Mouse (Mus musculus): ENCODE data around the gene Isyna1. TPM values are rescaled to one million over a fixed set of nuclear protein-coding genes. Genes with fewer than 3 reads are reported as not detected.
A peak's percentile ranks its signal among the peaks of the same experiment; 100 is the strongest.

Gene Isyna1
- polyA plus RNA-seq (2016; fragmentation: Nextera tagmentation; extraction: Ambion mirVana), result 107 and 112 TPM in 2 replicates

- peak within 1 kb of the TSS; percentile 64 for H3K27ac ChIP-seq (replicated peaks)
- WGBS, result under 1% methylated on average over 34 of the region's 40 CpGs
- H3K9me3 ChIP-seq, result no peaks in the 10 kb centered on the region
- H3K9ac ChIP-seq (replicated peaks), result peak within 1 kb of the TSS; percentile 77
- H3K36me3 ChIP-seq, result peaks cover 41% of the 10 kb centered on the region
- H3K4me1 ChIP-seq, result peaks cover 48% of the 10 kb centered on the region
- peak within 1 kb of the TSS; percentile 63 for H3K4me3 ChIP-seq
- ATAC-seq (ENCODE audit: low FRiP score, low read depth), result peak; percentile 71
- peaks cover 36% of the 10 kb centered on the region for H3K27me3 ChIP-seq
- peak within 1 kb of the TSS; percentile 98 for H3K4me2 ChIP-seq (replicated peaks)
These were observed at the start of gene Isyna1 for GRCm38 (mm10) chr8:70593961-70594609. Gene Isyna1, plus strand, starts transcription at chr8:70594373.

- Histone ChIP-seq H3K4me1 (peaks cover 9% of the 10 kb centered on the region), H3K36me3 (no peaks in the 10 kb centered on the region), H3K27me3 (no peaks in the 10 kb centered on the region), H3K27ac (replicated peaks) (no peak overlapping the region), H3K4me3 (no peak overlapping the region), H3K9me3 (no peaks in the 10 kb centered on the region), H3K4me2 (replicated peaks) (no peak overlapping the region), H3K9ac (replicated peaks) (no peak overlapping the region)
- ATAC-seq (ENCODE audit: low FRiP score, low read depth), result no peak
- WGBS, result 93% methylated on average over 4 of the region's 4 CpGs
These were observed 47.8 kb upstream of the Isyna1 start for GRCm38 (mm10) chr8:70546412-70546811.

DNA sequence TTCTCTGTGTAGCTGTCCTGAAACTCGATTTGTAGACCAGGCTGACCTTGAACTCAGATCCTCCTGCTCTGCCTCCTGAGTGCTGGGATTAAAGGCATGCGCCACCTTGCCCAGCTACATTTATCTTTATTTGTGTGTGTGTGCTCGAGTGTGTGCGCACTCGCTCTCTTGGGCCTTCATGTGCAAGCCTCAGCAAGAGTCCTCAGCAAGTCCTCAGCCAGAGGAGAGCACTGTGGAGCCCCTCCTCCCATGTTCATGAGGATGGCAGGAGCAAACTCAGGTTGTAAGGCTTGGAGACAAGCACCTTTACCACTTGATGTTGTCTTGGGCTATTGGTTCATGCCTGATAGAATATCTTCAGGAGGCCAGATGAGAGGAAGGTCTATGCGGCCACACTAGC is 46.4 kb upstream of the Isyna1 start:
- no peak overlapping the region for H3K27ac ChIP-seq (replicated peaks)
- H3K27me3 ChIP-seq, result no peaks in the 10 kb centered on the region
- no peaks in the 10 kb centered on the region for H3K9me3 ChIP-seq
- H3K4me3 ChIP-seq, result no peak overlapping the region
- no peaks in the 10 kb centered on the region for H3K4me1 ChIP-seq
- 88% methylated on average over 6 of the region's 6 CpGs for WGBS
- H3K36me3 ChIP-seq, result no peaks in the 10 kb centered on the region
- ATAC-seq (ENCODE audit: low FRiP score, low read depth), result no peak
- no peak overlapping the region for H3K9ac ChIP-seq (replicated peaks)
- no peak overlapping the region for H3K4me2 ChIP-seq (replicated peaks)

DNA sequence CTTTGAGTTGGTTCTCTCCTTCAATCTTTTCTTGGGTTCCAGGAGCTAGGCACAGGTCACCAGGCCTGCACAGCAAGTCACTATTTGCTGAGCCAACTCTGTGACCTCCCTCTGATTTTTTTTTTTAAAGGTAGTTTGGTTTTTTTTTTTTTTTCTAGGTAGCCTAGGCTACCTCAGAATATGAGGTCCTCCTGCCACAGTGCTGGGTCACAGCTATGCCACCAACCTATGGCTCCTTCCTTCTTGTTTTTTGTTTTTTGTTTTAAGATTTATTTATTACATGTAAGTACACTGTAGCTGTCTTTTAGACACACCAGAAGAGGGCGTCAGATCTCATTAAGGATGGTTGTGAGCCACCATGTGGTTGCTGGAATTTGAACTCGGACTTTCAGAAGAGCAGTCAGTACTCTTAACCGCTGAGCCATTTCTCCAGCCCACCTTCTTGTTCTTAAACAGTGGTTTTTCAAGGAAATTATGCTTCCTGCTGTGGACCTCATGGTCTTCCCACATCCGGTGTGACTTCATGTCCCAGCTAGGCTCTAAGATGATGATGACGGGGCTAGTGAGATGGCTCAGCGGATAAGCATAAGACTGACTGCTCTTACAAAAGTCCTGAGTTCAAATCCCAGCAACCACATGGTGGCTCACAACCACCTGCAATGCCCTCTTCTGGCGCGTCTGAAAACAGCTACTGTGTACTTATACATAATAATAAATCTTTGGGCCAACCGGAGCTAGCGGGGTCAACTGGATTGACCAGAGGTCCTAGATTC is 44.6 kb upstream of the Isyna1 start:
- Histone ChIP-seq H3K36me3 (no peaks in the 10 kb centered on the region), H3K4me2 (replicated peaks) (no peak overlapping the region), H3K27me3 (no peaks in the 10 kb centered on the region), H3K9me3 (no peaks in the 10 kb centered on the region), H3K9ac (replicated peaks) (no peak overlapping the region), H3K4me1 (peaks cover 10% of the 10 kb centered on the region; the same call in 1 of the 2 replicates), H3K4me3 (no peak overlapping the region), H3K27ac (replicated peaks) (no peak overlapping the region)
- no peak for ATAC-seq (ENCODE audit: low FRiP score, low read depth)
- WGBS, result 92% methylated on average over 10 of the region's 10 CpGs

DNA sequence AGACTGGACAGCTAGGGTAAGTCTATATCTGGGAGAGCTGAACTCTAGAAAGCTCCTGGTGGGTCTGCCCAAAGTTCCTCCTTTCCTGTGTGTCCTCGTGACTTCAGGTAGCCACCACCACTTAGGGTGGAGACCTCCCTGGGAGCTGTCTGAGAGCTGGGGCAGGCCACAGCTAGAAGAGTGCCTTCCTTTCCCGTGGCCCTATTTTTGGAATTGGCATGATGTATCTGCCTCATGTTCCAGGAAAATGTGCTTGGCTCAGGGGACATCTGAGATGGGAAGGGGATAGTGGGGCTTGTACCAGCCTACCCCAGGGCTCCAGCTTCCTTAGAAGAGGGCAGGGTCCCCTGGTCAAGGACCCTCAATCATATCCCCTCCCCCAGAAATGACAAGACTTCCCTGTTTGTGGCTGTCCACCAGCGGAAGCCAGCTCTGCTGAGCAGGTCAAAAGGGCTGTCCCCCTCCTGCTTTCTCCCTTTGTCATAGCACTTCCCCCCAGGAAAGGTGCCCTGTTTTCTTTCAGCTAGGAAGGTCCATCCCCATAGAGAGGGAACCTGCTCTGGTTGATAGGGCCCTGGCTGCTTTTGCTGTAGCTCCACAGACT is 42.5 kb upstream of the Isyna1 start:
- Histone ChIP-seq H3K4me1 (peaks cover 10% of the 10 kb centered on the region; the same call in 1 of the 2 replicates), H3K4me2 (replicated peaks) (no peak overlapping the region), H3K4me3 (no peak overlapping the region), H3K9me3 (no peaks in the 10 kb centered on the region), H3K27ac (replicated peaks) (no peak overlapping the region), H3K27me3 (no peaks in the 10 kb centered on the region), H3K9ac (replicated peaks) (no peak overlapping the region), H3K36me3 (no peaks in the 10 kb centered on the region)
- ATAC-seq (ENCODE audit: low FRiP score, low read depth), result no peak
- WGBS, result 81% methylated on average over 3 of the region's 3 CpGs

- WGBS, result 68% methylated on average over 1 of the region's 1 CpGs
- H3K9ac ChIP-seq (replicated peaks), result no peak overlapping the region
- ATAC-seq (ENCODE audit: low FRiP score, low read depth), result no peak
- H3K4me2 ChIP-seq (replicated peaks), result no peak overlapping the region
- H3K27ac ChIP-seq (replicated peaks), result no peak overlapping the region
- no peaks in the 10 kb centered on the region for H3K36me3 ChIP-seq
- peaks cover 10% of the 10 kb centered on the region; the same call in 1 of the 2 replicates for H3K4me1 ChIP-seq
- no peaks in the 10 kb centered on the region for H3K27me3 ChIP-seq
- no peaks in the 10 kb centered on the region for H3K9me3 ChIP-seq
- no peak overlapping the region for H3K4me3 ChIP-seq
These were observed 41.3 kb upstream of the Isyna1 start for GRCm38 (mm10) chr8:70552836-70553235.

DNA sequence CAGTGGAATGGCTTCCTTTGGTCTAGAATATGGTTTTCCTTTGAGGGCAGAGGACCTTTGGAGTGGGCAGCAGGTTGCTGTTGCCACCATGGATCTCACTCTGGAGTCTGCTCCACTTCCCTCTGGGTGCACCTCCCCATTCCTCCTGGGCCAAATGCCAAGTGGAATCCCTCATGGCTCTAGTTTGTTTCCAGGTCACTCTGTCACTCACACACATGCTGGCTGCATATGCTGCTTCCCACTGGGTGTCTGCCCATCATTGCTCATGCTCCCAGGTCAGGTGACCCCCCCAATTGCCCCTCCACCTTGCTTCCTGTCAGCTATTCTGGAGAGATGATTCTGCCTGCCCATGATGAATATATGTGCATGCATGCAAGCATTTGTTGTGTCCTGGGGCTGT is 40.4 kb upstream of the Isyna1 start:
- no peaks in the 10 kb centered on the region for H3K36me3 ChIP-seq
- no peaks in the 10 kb centered on the region for H3K9me3 ChIP-seq
- H3K4me2 ChIP-seq (replicated peaks), result no peak overlapping the region
- peaks cover 10% of the 10 kb centered on the region; the same call in 1 of the 2 replicates for H3K4me1 ChIP-seq
- no peak overlapping the region for H3K4me3 ChIP-seq
- H3K27me3 ChIP-seq, result no peaks in the 10 kb centered on the region
- H3K9ac ChIP-seq (replicated peaks), result no peak overlapping the region
- H3K27ac ChIP-seq (replicated peaks), result no peak overlapping the region
- ATAC-seq (ENCODE audit: low FRiP score, low read depth), result no peak

DNA sequence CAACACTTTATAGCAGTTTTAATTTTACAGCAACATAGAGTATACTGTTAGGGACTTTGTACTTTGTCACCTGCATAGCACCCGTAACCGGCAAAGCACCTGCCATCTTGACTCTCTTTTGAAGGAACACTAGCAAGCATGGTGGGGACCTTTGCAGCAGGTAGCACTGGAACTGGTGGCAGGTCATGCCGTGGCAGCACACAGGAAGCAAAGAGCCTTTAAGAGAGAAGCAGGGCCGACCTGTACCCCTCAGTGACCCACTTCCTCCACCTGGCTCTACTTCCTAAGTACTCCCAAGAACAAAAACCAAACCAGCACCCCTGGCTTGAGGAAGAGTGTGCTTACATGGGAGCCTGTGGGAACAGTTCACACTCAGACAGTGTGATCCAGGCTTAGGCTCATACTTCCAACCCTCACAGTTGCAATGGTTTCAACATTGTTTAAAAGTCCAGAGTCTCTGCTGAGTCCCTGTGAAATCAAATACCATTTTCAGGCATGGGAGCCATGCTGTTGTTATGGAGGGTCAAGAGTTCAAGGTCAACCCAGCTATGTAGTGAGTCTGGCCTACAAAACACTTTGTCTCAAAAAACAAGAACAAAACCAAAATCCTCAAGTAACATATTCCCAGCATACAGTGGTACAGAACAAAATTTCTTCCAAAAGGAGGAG is 39.0 kb upstream of the Isyna1 start:
- H3K4me3 ChIP-seq, result no peak overlapping the region
- H3K9me3 ChIP-seq, result no peaks in the 10 kb centered on the region
- H3K4me2 ChIP-seq (replicated peaks), result no peak overlapping the region
- no peak overlapping the region for H3K9ac ChIP-seq (replicated peaks)
- no peak overlapping the region for H3K27ac ChIP-seq (replicated peaks)
- peaks cover 10% of the 10 kb centered on the region; the same call in 1 of the 2 replicates for H3K4me1 ChIP-seq
- no peak for ATAC-seq (ENCODE audit: low FRiP score, low read depth)
- no peaks in the 10 kb centered on the region for H3K36me3 ChIP-seq
- H3K27me3 ChIP-seq, result no peaks in the 10 kb centered on the region
- 94% methylated on average over 4 of the region's 4 CpGs for WGBS

DNA sequence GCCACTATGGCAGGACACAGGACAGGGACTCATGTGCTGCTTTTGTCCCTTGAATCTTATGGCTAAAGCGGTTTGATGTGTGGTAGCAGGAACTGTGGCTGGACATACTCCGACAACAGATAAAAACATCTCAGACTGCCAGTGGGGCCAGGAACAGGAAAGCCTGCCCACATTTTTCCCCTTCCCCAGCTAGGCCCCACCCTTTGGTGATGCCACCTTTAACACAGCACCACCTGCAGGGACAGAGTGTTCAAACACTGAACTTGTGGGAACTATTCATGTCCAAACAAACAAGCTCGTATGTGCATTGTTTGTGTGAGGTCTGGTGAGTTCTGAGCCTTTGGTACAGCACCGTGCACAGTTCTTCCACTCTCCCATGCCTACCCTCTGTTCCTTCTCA is 35.8 kb upstream of the Isyna1 start:
- no peak overlapping the region for H3K27ac ChIP-seq (replicated peaks)
- peaks cover 15% of the 10 kb centered on the region; the same call in 1 of the 2 replicates for H3K4me1 ChIP-seq
- H3K36me3 ChIP-seq, result no peaks in the 10 kb centered on the region
- no peak overlapping the region for H3K9ac ChIP-seq (replicated peaks)
- no peaks in the 10 kb centered on the region for H3K27me3 ChIP-seq
- no peak overlapping the region for H3K4me3 ChIP-seq
- ATAC-seq (ENCODE audit: low FRiP score, low read depth), result no peak
- H3K9me3 ChIP-seq, result no peaks in the 10 kb centered on the region
- 81% methylated on average over 4 of the region's 4 CpGs for WGBS
- H3K4me2 ChIP-seq (replicated peaks), result no peak overlapping the region

DNA sequence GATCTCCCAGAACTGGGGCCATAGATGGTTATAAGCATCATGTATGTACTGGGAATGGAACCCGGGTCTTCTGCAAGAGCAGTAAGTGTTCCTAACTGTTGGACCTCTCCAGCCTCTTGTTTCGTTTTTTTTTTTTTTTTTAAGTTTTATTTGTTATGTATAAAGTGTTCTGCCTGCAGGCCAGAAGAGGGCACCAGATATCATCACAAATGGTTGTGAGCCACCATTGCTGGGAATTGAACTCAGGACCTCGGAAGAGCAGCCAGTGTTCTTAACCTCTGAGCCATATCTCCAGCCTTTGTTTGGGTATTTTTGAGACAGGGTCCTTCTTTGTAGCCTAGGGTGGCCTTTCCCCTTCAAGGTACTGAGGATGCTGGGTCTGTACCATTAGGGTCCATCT is 35.2 kb upstream of the Isyna1 start:
- H3K4me2 ChIP-seq (replicated peaks), result no peak overlapping the region
- H3K27me3 ChIP-seq, result no peaks in the 10 kb centered on the region
- ATAC-seq (ENCODE audit: low FRiP score, low read depth), result no peak
- H3K27ac ChIP-seq (replicated peaks), result no peak overlapping the region
- no peaks in the 10 kb centered on the region for H3K9me3 ChIP-seq
- no peak overlapping the region for H3K9ac ChIP-seq (replicated peaks)
- 0 out of 2 replicates have a peak, but pooled peaks cover 8% of the 10 kb centered on the region for H3K4me1 ChIP-seq
- H3K36me3 ChIP-seq, result no peaks in the 10 kb centered on the region
- WGBS, result 85% methylated on average over 3 of the region's 3 CpGs
- no peak overlapping the region for H3K4me3 ChIP-seq

DNA sequence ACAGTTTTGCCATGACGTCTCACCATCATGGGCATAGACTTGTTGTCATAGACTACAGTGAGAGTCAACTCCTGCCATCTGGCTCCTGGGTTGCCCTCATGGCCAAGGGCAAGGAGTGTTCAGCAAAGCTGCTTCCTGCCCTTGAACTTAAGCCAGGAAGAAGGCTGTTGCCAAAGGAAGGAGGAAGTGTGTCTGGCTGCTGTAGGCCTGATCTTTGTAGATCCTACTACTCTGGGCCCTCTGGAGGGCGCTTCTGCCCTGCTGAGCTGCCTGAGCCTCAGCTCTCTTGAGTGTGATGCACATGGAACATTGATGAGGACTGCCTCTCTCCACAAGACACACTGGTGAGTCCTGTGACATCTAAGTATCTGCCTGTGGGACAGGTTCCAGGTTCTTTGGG is 34.1 kb upstream of the Isyna1 start:
- 86% methylated on average over 2 of the region's 2 CpGs for WGBS

GRCm38 (mm10) chr8:70560564-70560963 is 33.6 kb upstream of the Isyna1 start:
- WGBS, result 64% methylated on average over 3 of the region's 3 CpGs
- no peak for ATAC-seq (ENCODE audit: low FRiP score, low read depth)

More for the DNA sequence above, 34.1 kb upstream of the Isyna1 start:
- Histone ChIP-seq H3K27ac (replicated peaks) (no peak overlapping the region), H3K4me2 (replicated peaks) (no peak overlapping the region), H3K9me3 (no peaks in the 10 kb centered on the region), H3K36me3 (no peaks in the 10 kb centered on the region), H3K4me1 (0 out of 2 replicates have a peak, but pooled peaks cover 7% of the 10 kb centered on the region), H3K9ac (replicated peaks) (no peak overlapping the region), H3K4me3 (no peak overlapping the region), H3K27me3 (no peaks in the 10 kb centered on the region)
- ATAC-seq (ENCODE audit: low FRiP score, low read depth), result no peak

More at GRCm38 (mm10) chr8:70560564-70560963, 33.6 kb upstream of the Isyna1 start:
- Histone ChIP-seq H3K36me3 (no peaks in the 10 kb centered on the region), H3K4me2 (replicated peaks) (no peak overlapping the region), H3K4me1 (peaks cover 7% of the 10 kb centered on the region; the same call in 1 of the 2 replicates), H3K4me3 (no peak overlapping the region), H3K9ac (replicated peaks) (no peak overlapping the region), H3K27ac (replicated peaks) (no peak overlapping the region), H3K27me3 (no peaks in the 10 kb centered on the region), H3K9me3 (no peaks in the 10 kb centered on the region)

All from midbrain, embryonic 12.5 days (tissue).